Mouse (Mus musculus) T-helper 1 cell (primary cell): Measurements from ENCODE around the gene Vmn1r114.

Source experiments
- in situ Hi-C: fragments of 300-600 bp; cut with MboI, MseI; formaldehyde crosslinking; loops from one replicate; pipeline ENCODE4 v1.15.1; 2025; ENCODE audit warnings: high pct_unique_total_duplicates

Gene Vmn1r114

GRCm38 (mm10) chr7:20812086-20812485 is at the start of gene Vmn1r114:
Gene Vmn1r114, minus strand, starts transcription at chr7:20812186.
- in situ Hi-C loops, result loop anchor here (25.0 kb wide), 1 partner anchor 1325 kb away; the partner anchor contains the start of gene Gm10666

DNA sequence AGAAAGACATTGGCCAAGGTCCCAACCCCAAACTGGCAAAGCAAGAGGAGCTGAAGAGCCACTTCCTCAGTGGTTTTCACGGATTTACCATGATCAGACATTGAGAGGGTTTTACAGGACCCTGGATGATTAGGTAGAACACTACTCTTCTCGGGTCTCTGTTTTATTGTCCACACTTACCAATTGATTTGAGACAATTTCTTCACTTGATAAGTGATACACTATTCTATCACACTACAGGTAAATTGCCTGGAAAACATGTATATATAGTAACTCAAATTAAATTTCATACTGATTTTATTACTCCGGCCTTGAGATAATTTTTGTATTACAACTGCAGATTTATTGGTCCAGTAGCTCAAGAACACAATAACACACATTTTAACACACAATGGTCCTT is 32.9 kb upstream of the Vmn1r114 start, which contains the start of gene Vmn1r115:
Vmn1r115 (minus strand) TSS at position 101 of the 400 bp plus-strand sequence.
- in situ Hi-C loops, result loop anchor here (25.0 kb wide), 1 partner anchor 683 kb away; the partner anchor contains the start of gene Vmn1r94

DNA sequence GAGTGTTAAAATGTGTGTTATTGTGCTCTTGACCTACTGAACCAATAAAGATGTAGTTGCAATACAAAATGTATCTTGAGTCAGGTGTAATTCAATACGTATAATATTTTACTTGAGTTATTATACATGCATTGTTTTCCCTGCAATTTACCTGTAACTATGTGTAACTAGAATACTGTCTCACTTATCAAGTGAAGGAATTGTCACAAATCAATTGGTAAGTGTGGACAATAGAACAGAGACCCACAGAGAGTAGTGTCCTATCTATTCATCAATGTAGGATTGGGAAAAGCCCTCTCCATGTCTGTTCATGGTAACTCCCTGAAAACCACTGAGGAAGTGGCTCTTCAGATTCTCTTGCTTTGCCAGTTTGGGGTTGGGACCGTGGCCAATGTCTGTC is 25.0 kb downstream of the Vmn1r114 start, which contains the start of gene Vmn1r113:
Vmn1r113 (plus strand) TSS at position 301 of the 400 bp plus-strand sequence.
- in situ Hi-C loops, result loop anchor here (10.0 to 25.0 kb wide), 3 partner anchors 450 to 975 kb away; partner anchors contain the start of genes Gm16442, Gm4133 and Gm4175

GRCm38 (mm10) chr7:20770885-20771284 is 41.1 kb downstream of the Vmn1r114 start, which contains the start of gene Vmn1r112:
Gene Vmn1r112, plus strand, starts transcription at chr7:20771185.
- in situ Hi-C loops, result loop anchor here (10.0 kb wide), 1 partner anchor 1994 kb away; the partner anchor contains the start of gene Vmn1r157
